Mouse (Mus musculus) forebrain, embryonic 13.5 days (tissue): ENCODE measurements at regions not wholly inside any gene's neighbourhood (a gene's known extent, or its start where the extent isn't known, plus 50 kb on each side); places are given as distances from the start of the nearest gene placed in this dataset.
A peak's percentile ranks its signal among the peaks of the same experiment; 100 is the strongest.

Experiments used
- ATAC-seq: fragments of 200-750 bp; cut with Nextera tagmentation; 2 replicates; pipeline ENCODE4 v1.8.0; 2017
- H3K27ac ChIP-seq: fragments of 300-500 bp; sonication (generic); 2 replicates; pipeline ENCODE4 v1.5.1; 2015; ENCODE audit warnings: inconsistent platforms, mild to moderate bottlenecking, moderate library complexity
- H3K27me3 ChIP-seq: fragments of 300-500 bp; sonication (generic); 2 replicates; pipeline ENCODE4 v1.6.1; 2015; ENCODE audit warnings: mild to moderate bottlenecking, inconsistent platforms
- H3K36me3 ChIP-seq: fragments of 300-500 bp; sonication (generic); 2 replicates; pipeline ENCODE4 v1.6.1; 2015; ENCODE audit warnings: mild to moderate bottlenecking, inconsistent platforms; ENCODE audit not compliant: poor library complexity, severe bottlenecking
- H3K4me1 ChIP-seq: fragments of 300-500 bp; sonication (generic); 2 replicates; pipeline ENCODE4 v1.6.1; 2015; ENCODE audit warnings: inconsistent platforms
- H3K4me2 ChIP-seq: fragments of 300-500 bp; sonication (generic); 2 replicates; pipeline ENCODE4 v1.6.1; 2015; ENCODE audit warnings: inconsistent platforms, mild to moderate bottlenecking, moderate library complexity
- H3K4me3 ChIP-seq: fragments of 300-500 bp; sonication (generic); 2 replicates; pipeline ENCODE4 v1.5.1; 2015; ENCODE audit warnings: mild to moderate bottlenecking, inconsistent platforms
- H3K9ac ChIP-seq: fragments of 300-500 bp; sonication (generic); 2 replicates; pipeline ENCODE4 v1.6.1; 2015; ENCODE audit warnings: mild to moderate bottlenecking, inconsistent platforms
- H3K9me3 ChIP-seq: fragments of 300-500 bp; sonication (generic); replicated peaks from 2 replicates; pipeline ENCODE4 v1.6.1; 2016; ENCODE audit warnings: inconsistent platforms
- WGBS: fragments of 180-500 bp; shearing (Covaris S2); methylation state at CpG from one replicate; pipeline ENCODE4 v1.1.7; 2015; 5-methylcytosine and 5-hydroxymethylcytosine counted together

- Histone ChIP-seq H3K27ac (no peak overlapping the region), H3K4me3 (no peak overlapping the region), H3K9ac (no peak overlapping the region), H3K4me2 (no peak overlapping the region), H3K27me3 (no peaks in the 10 kb centered on the region), H3K9me3 (no peaks in the 10 kb centered on the region), H3K36me3 (no peaks in the 10 kb centered on the region), H3K4me1 (no peaks in the 10 kb centered on the region)
- ATAC-seq, result no peak
- WGBS, result 95% methylated on average over 14 of the region's 14 CpGs
These were observed 131.2 kb downstream of the Ptbp2 start for GRCm38 (mm10) chr3:119653007-119653565.

GRCm38 (mm10) chr3:119638633-119639032 lies 145.6 kb downstream of the Ptbp2 start:
- H3K36me3 ChIP-seq, result no peaks in the 10 kb centered on the region
- no peaks in the 10 kb centered on the region for H3K27me3 ChIP-seq
- H3K4me2 ChIP-seq, result no peak overlapping the region
- no peaks in the 10 kb centered on the region for H3K4me1 ChIP-seq
- H3K4me3 ChIP-seq, result no peak overlapping the region
- H3K27ac ChIP-seq, result no peak overlapping the region
- H3K9ac ChIP-seq, result no peak overlapping the region
- ATAC-seq, result no peak
- WGBS, result 69% methylated on average over 3 of the region's 3 CpGs
- no peaks in the 10 kb centered on the region for H3K9me3 ChIP-seq

- H3K4me1 ChIP-seq, result no peaks in the 10 kb centered on the region
- 31% methylated on average over 3 of the region's 3 CpGs for WGBS
- H3K9ac ChIP-seq, result no peak overlapping the region
- H3K4me3 ChIP-seq, result no peak overlapping the region
- no peak overlapping the region for H3K27ac ChIP-seq
- no peak for ATAC-seq
- no peaks in the 10 kb centered on the region for H3K27me3 ChIP-seq
- no peaks in the 10 kb centered on the region for H3K9me3 ChIP-seq
- no peak overlapping the region for H3K4me2 ChIP-seq
- no peaks in the 10 kb centered on the region for H3K36me3 ChIP-seq
These were observed 148.6 kb downstream of the Ptbp2 start for GRCm38 (mm10) chr3:119635641-119636040.

- WGBS, result 86% methylated on average over 2 of the region's 2 CpGs
- 0 out of 2 replicates have a peak, but pooled peaks have one; percentile 30 for ATAC-seq
- Histone ChIP-seq H3K4me2 (no peak overlapping the region), H3K27me3 (no peaks in the 10 kb centered on the region), H3K4me1 (no peaks in the 10 kb centered on the region), H3K27ac (no peak overlapping the region), H3K36me3 (no peaks in the 10 kb centered on the region), H3K9ac (no peak overlapping the region), H3K9me3 (no peaks in the 10 kb centered on the region), H3K4me3 (no peak overlapping the region)
These were observed 150.8 kb downstream of the Ptbp2 start for GRCm38 (mm10) chr3:119633516-119633915.

GRCm38 (mm10) chr3:119606116-119606515 lies 178.2 kb downstream of the Ptbp2 start:
- H3K36me3 ChIP-seq, result no peaks in the 10 kb centered on the region
- H3K4me1 ChIP-seq, result no peaks in the 10 kb centered on the region
- WGBS, result 85% methylated on average over 1 of the region's 1 CpGs
- no peak overlapping the region for H3K9ac ChIP-seq
- no peak overlapping the region for H3K4me3 ChIP-seq
- no peak overlapping the region for H3K27ac ChIP-seq
- no peak overlapping the region for H3K4me2 ChIP-seq
- no peaks in the 10 kb centered on the region for H3K9me3 ChIP-seq
- no peak for ATAC-seq
- H3K27me3 ChIP-seq, result no peaks in the 10 kb centered on the region

- ATAC-seq, result peak; percentile 93
- Histone ChIP-seq H3K9ac (no peak overlapping the region), H3K4me2 (no peak overlapping the region), H3K9me3 (no peaks in the 10 kb centered on the region), H3K27ac (no peak overlapping the region), H3K4me1 (no peaks in the 10 kb centered on the region), H3K36me3 (no peaks in the 10 kb centered on the region), H3K4me3 (no peak overlapping the region), H3K27me3 (no peaks in the 10 kb centered on the region)
- 29% methylated on average over 4 of the region's 4 CpGs for WGBS
These were observed 195.3 kb downstream of the Ptbp2 start for GRCm38 (mm10) chr3:119588872-119589416.

- Histone ChIP-seq H3K4me2 (no peak overlapping the region), H3K9me3 (no peaks in the 10 kb centered on the region), H3K4me1 (no peaks in the 10 kb centered on the region), H3K36me3 (no peaks in the 10 kb centered on the region), H3K27ac (no peak overlapping the region), H3K9ac (no peak overlapping the region), H3K4me3 (no peak overlapping the region), H3K27me3 (no peaks in the 10 kb centered on the region)
- WGBS, result 83% methylated on average over 2 of the region's 2 CpGs
- ATAC-seq, result 0 out of 2 replicates have a peak, but pooled peaks have one; percentile 16
These were observed 196.3 kb downstream of the Ptbp2 start for GRCm38 (mm10) chr3:119587971-119588370.

- Histone ChIP-seq H3K9me3 (no peaks in the 10 kb centered on the region), H3K27ac (no peak overlapping the region), H3K9ac (no peak overlapping the region), H3K4me2 (no peak overlapping the region), H3K4me1 (no peaks in the 10 kb centered on the region), H3K4me3 (no peak overlapping the region), H3K27me3 (no peaks in the 10 kb centered on the region), H3K36me3 (no peaks in the 10 kb centered on the region)
- ATAC-seq, result no peak
- 77% methylated on average over 3 of the region's 3 CpGs for WGBS
These were observed 208.8 kb downstream of the Ptbp2 start for GRCm38 (mm10) chr3:119575516-119575915.

- Histone ChIP-seq H3K4me3 (no peak overlapping the region), H3K27ac (no peak overlapping the region), H3K9ac (no peak overlapping the region), H3K27me3 (no peaks in the 10 kb centered on the region), H3K4me2 (no peak overlapping the region), H3K9me3 (no peaks in the 10 kb centered on the region), H3K36me3 (no peaks in the 10 kb centered on the region), H3K4me1 (no peaks in the 10 kb centered on the region)
- no peak for ATAC-seq
- WGBS, result 80% methylated on average over 7 of the region's 7 CpGs
These were observed 246.4 kb downstream of the Ptbp2 start for GRCm38 (mm10) chr3:119537884-119538283.

- Histone ChIP-seq H3K4me2 (no peak overlapping the region), H3K9ac (no peak overlapping the region), H3K4me3 (no peak overlapping the region), H3K36me3 (no peaks in the 10 kb centered on the region), H3K27ac (no peak overlapping the region), H3K27me3 (no peaks in the 10 kb centered on the region), H3K4me1 (peaks cover 10% of the 10 kb centered on the region; the same call in 1 of the 2 replicates), H3K9me3 (no peaks in the 10 kb centered on the region)
- ATAC-seq, result peak; percentile 71; the same call in 1 of the 2 replicates
- 34% methylated on average over 10 of the region's 10 CpGs for WGBS
These were observed 259.6 kb downstream of the Ptbp2 start for GRCm38 (mm10) chr3:119524510-119525123.

- no peak overlapping the region for H3K9ac ChIP-seq
- no peaks in the 10 kb centered on the region for H3K4me1 ChIP-seq
- H3K36me3 ChIP-seq, result no peaks in the 10 kb centered on the region
- ATAC-seq, result no peak
- no peaks in the 10 kb centered on the region for H3K27me3 ChIP-seq
- H3K4me3 ChIP-seq, result no peak overlapping the region
- 82% methylated on average over 2 of the region's 2 CpGs for WGBS
- no peaks in the 10 kb centered on the region for H3K9me3 ChIP-seq
- H3K4me2 ChIP-seq, result no peak overlapping the region
- no peak overlapping the region for H3K27ac ChIP-seq
These were observed 271.7 kb downstream of the Ptbp2 start for GRCm38 (mm10) chr3:119512596-119512995.

- Histone ChIP-seq H3K27me3 (no peaks in the 10 kb centered on the region), H3K4me1 (no peaks in the 10 kb centered on the region), H3K27ac (no peak overlapping the region), H3K9ac (no peak overlapping the region), H3K4me3 (no peak overlapping the region), H3K36me3 (no peaks in the 10 kb centered on the region), H3K9me3 (no peaks in the 10 kb centered on the region), H3K4me2 (no peak overlapping the region)
- no peak for ATAC-seq
- 65% methylated on average over 4 of the region's 4 CpGs for WGBS
These were observed 275.1 kb downstream of the Ptbp2 start for GRCm38 (mm10) chr3:119509132-119509531.
